Mouse (Mus musculus): ENCODE data around the gene Zbtb38. TPM values are rescaled to one million over a fixed set of nuclear protein-coding genes. Genes with fewer than 3 reads are reported as not detected.
"Not testable (repeated sequence)": the region's sequence is repeated elsewhere in the genome, so short reads cannot be mapped to it uniquely, and the experiment has no call there.

Zbtb38 gene
- total RNA-seq, 1 experiment: 16.0 TPM

GRCm38 (mm10) chr9:96684866-96685599 lies 67.6 kb downstream of the Zbtb38 start:
- Histone ChIP-seq H3K9me3 (ENCODE audit: control insufficient read depth, insufficient read depth, low read depth, low read length) (no peaks in the 10 kb centered on the region), H3K4me3 (ENCODE audit: insufficient read depth in 1 of 2, low read depth in 1 of 2, low read length in 2 of 2, poor library complexity in 1 of 2, severe bottlenecking in 1 of 2) (no peak overlapping the region), H3K36me3 (ENCODE audit: control insufficient read depth, insufficient read depth, low read length, poor library complexity, severe bottlenecking) (peaks cover 5% of the 10 kb centered on the region; the same call in 1 of the 2 replicates), H3K9ac (ENCODE audit: insufficient read depth, low read depth, low read length, poor library complexity, severe bottlenecking) (no peak overlapping the region), H3K27ac (ENCODE audit: insufficient read depth, low read depth, low read length, poor library complexity, severe bottlenecking) (no peak overlapping the region), H3K4me1 (ENCODE audit: control insufficient read depth in 2 of 2, insufficient read depth in 2 of 2, low read length in 2 of 2, poor library complexity in 1 of 2) (0 out of 4 replicates have a peak, but pooled peaks cover 0 to 2% of the 10 kb centered on the region in 2 experiments)
- no peak for DNase-seq (ENCODE audit: low read depth, low spot score)
- TF ChIP-seq ZNF384 (IDR thresholded peaks at IDR 0.05; ENCODE audit: low read depth, low read length) (peak; percentile 81), ZC3H11A (IDR thresholded peaks at IDR 0.05; ENCODE audit: borderline replicate concordance, low read depth, low read length) (no peak), CHD2 (IDR thresholded peaks at IDR 0.05; ENCODE audit: low read depth, low read length) (no peak)
- in situ Hi-C loops (cut with MboI; ENCODE audit: low sequenced_read_pairs in 2 of 2, unreplicated experiment in 2 of 2): no loop called here

GRCm38 (mm10) chr9:96684165-96684792 lies 68.4 kb downstream of the Zbtb38 start:
- in situ Hi-C loops (cut with MboI; ENCODE audit: low sequenced_read_pairs in 2 of 2, unreplicated experiment in 2 of 2): no loop called here
- no peak for DNase-seq (ENCODE audit: low read depth, low spot score)
- Histone ChIP-seq H3K4me3 (ENCODE audit: insufficient read depth in 1 of 2, low read depth in 1 of 2, low read length in 2 of 2, poor library complexity in 1 of 2, severe bottlenecking in 1 of 2) (no peak overlapping the region), H3K4me1 (ENCODE audit: control insufficient read depth in 2 of 2, insufficient read depth in 2 of 2, low read length in 2 of 2, poor library complexity in 1 of 2) (0 out of 4 replicates have a peak, but pooled peaks cover 0 to 2% of the 10 kb centered on the region in 2 experiments), H3K27ac (ENCODE audit: insufficient read depth, low read depth, low read length, poor library complexity, severe bottlenecking) (no peak overlapping the region), H3K9ac (ENCODE audit: insufficient read depth, low read depth, low read length, poor library complexity, severe bottlenecking) (no peak overlapping the region), H3K9me3 (ENCODE audit: control insufficient read depth, insufficient read depth, low read depth, low read length) (no peaks in the 10 kb centered on the region), H3K36me3 (ENCODE audit: control insufficient read depth, insufficient read depth, low read length, poor library complexity, severe bottlenecking) (peaks cover 5% of the 10 kb centered on the region; the same call in 1 of the 2 replicates)
- TF ChIP-seq MAFK (IDR thresholded peaks at IDR 0.05; ENCODE audit: insufficient read depth, low read depth, low read length) (0 out of 2 replicates have a peak, but pooled peaks have one; percentile 23), CHD2 (IDR thresholded peaks at IDR 0.05; ENCODE audit: low read depth, low read length) (no peak)

- Histone ChIP-seq H3K9ac (ENCODE audit: insufficient read depth, low read depth, low read length, poor library complexity, severe bottlenecking) (no peak overlapping the region), H3K36me3 (ENCODE audit: control insufficient read depth, insufficient read depth, low read length, poor library complexity, severe bottlenecking) (no peaks in the 10 kb centered on the region), H3K27ac (ENCODE audit: insufficient read depth, low read depth, low read length, poor library complexity, severe bottlenecking) (no peak overlapping the region), H3K4me1 (ENCODE audit: control insufficient read depth in 2 of 2, insufficient read depth in 2 of 2, low read length in 2 of 2, poor library complexity in 1 of 2) (no peaks in the 10 kb centered on the region; a peak in 1 of 4 replicates), H3K9me3 (ENCODE audit: control insufficient read depth, insufficient read depth, low read depth, low read length) (no peaks in the 10 kb centered on the region), H3K4me3 (ENCODE audit: insufficient read depth in 1 of 2, low read depth in 1 of 2, low read length in 2 of 2, poor library complexity in 1 of 2, severe bottlenecking in 1 of 2) (no peak overlapping the region)
- TF ChIP-seq ZC3H11A (IDR thresholded peaks at IDR 0.05; ENCODE audit: borderline replicate concordance, low read depth, low read length) (no peak), MAFK (IDR thresholded peaks at IDR 0.05; ENCODE audit: insufficient read depth, low read depth, low read length) (no peak), ZNF384 (IDR thresholded peaks at IDR 0.05; ENCODE audit: low read depth, low read length) (no peak), CHD2 (IDR thresholded peaks at IDR 0.05; ENCODE audit: low read depth, low read length) (no peak), HCFC1 (IDR thresholded peaks at IDR 0.05; ENCODE audit: borderline replicate concordance, insufficient read depth, low read length) (no peak)
- DNase-seq (ENCODE audit: low read depth, low spot score): no peak
- in situ Hi-C loops (cut with MboI; ENCODE audit: low sequenced_read_pairs in 2 of 2, unreplicated experiment in 2 of 2): loop anchor here in 1 of 2 experiments (10.0 kb wide), 1 partner anchor 136 kb away; no protein-coding TSS in a partner anchor
These were observed 74.0 kb downstream of the Zbtb38 start for GRCm38 (mm10) chr9:96678611-96679010.

- not testable (repeated sequence) for DNase-seq (ENCODE audit: low read depth, low spot score); H3K27ac ChIP-seq (ENCODE audit: insufficient read depth, low read depth, low read length, poor library complexity, severe bottlenecking); H3K4me3 ChIP-seq (ENCODE audit: insufficient read depth in 1 of 2, low read depth in 1 of 2, low read length in 2 of 2, poor library complexity in 1 of 2, severe bottlenecking in 1 of 2); H3K4me1 ChIP-seq (ENCODE audit: control insufficient read depth in 2 of 2, insufficient read depth in 2 of 2, low read length in 2 of 2, poor library complexity in 1 of 2); H3K9me3 ChIP-seq (ENCODE audit: control insufficient read depth, insufficient read depth, low read depth, low read length); H3K9ac ChIP-seq (ENCODE audit: insufficient read depth, low read depth, low read length, poor library complexity, severe bottlenecking); H3K36me3 ChIP-seq (ENCODE audit: control insufficient read depth, insufficient read depth, low read length, poor library complexity, severe bottlenecking)
- in situ Hi-C loops (cut with MboI; ENCODE audit: low sequenced_read_pairs in 2 of 2, unreplicated experiment in 2 of 2): loop anchor here in 1 of 2 experiments (10.0 kb wide), 1 partner anchor 137 kb away; no protein-coding TSS in a partner anchor
These were observed 74.9 kb downstream of the Zbtb38 start for GRCm38 (mm10) chr9:96677711-96678110.
